Mouse (Mus musculus): ENCODE results near the gene Hist1h2bk. TPM values are rescaled to one million over a fixed set of nuclear protein-coding genes. Genes with fewer than 3 reads are reported as not detected.
"Not testable (repeated sequence)": the region's sequence is repeated elsewhere in the genome, so short reads cannot be mapped to it uniquely, and the experiment has no call there.

Hist1h2bk gene
- total RNA-seq, 2 experiments from 2014 or later = 13.0 to 13.3 TPM

DNA sequence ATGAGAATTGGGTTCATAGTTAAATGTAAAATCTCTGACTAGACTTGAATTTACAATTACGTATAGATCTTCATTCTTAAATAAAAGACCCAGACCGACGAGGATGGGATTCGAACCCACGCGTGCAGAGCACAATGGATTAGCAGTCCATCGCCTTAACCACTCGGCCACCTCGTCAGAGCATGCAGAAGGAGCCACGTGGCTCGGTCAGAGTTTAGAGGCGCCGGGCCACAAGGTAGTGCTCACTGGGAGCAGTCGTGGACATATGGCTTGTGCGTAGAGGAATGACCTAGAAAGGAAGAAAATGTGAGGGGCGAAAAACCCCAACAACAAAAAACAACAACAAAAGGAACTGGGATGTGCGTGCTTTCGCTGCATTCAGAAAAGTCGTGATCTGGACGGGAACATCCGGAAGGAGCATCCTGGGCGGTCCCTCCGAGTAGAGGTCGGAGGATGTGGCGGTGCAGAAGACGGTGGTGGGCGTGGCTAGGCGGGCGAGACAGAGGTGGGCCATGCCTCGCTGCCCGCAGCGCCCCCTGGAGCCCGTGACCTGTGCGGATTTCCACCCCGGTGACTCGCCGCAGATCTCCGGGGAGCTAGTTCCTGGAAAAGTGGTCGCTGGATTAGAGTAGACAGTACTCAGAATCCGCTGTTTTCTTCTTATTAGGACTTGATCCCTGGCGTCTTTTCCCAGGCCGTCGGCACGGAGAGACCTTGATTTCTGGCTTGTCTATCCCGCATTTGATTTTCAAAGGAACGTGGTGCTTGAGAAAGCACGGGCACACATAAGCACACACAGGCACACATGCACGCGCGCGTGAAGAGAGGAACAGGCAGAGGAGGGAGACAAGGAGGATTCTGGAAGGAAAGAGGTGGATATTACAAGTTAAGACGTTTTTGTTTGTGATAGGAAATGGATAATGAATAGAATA, 15.2 kb downstream of the Hist1h2bk start:
- peak; percentile 86 to 90 for DNase-seq (ENCODE audit: low spot score in 2 of 2)
- intact Hi-C loops (cut with DNase I) = loop anchor here (10.0 kb wide), 1 partner anchor 1354 kb away; no protein-coding TSS in a partner anchor

DNA sequence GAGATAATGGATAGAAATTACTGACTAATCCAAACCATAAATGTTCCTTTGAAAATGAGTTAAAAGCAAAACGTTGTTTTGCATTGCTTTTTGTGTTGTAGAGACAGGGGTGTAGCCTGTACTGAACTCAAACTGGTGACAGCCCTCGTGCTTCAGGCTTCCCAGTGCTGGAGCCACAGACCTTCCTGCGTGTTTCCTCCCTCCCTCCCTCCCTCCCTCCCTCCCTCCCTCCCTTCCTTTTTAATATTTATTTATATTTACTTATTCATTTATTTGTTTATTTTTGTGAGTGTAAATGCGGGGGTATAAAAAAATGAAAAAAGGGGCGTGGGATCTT, 15.8 kb downstream of the Hist1h2bk start:
- DNase-seq (ENCODE audit: low spot score in 2 of 2) = no peak
- intact Hi-C loops (cut with DNase I) = loop anchor here (10.0 kb wide), 1 partner anchor 1353 kb away; no protein-coding TSS in a partner anchor

DNA sequence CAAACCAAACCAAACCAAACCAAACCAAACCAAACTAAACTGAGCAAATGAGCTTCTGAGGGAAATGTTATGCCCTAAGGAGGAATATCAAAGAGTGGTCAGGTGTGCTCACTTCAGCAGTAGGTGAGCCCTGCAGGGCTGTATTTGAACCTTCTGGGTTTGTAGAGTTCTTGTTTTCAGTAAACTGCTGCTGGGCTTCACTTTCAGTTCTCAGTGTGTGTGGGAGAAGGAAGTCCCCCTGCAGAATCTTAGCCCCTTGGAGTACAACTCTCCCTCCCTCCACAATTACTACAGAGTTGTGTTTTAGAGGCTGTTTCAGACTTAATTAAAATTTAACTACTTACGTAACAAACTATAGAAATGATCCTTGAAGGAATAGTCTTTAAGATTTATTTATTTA, 18.1 kb downstream of the Hist1h2bk start:
- intact Hi-C loops (cut with DNase I) = loop anchor here (10.0 kb wide), 1 partner anchor 1351 kb away; no protein-coding TSS in a partner anchor

DNA sequence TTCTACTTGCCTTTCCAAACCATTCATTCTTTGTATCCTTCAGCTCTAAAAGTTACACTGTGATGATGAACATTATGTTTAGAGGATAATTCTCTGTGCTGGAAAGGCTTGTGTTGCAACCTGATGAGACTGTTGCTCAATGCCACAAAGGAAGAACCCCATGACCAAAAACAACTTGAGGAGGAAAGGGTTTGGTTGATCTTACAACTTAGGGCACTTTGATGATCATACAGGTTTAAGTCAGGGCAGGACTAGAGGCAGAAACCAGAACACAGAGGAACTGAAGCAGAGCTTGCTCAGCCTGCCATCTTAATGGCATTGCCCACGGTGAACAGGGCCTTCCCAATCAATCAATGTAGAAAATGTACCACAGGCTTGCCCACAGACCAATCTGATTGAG, 25.8 kb downstream of the Hist1h2bk start:
- intact Hi-C loops (cut with DNase I) = no loop called here
- no peak for DNase-seq (ENCODE audit: low spot score in 2 of 2)

More for the DNA sequence above, 18.1 kb downstream of the Hist1h2bk start:
- no peak for DNase-seq (ENCODE audit: low spot score in 2 of 2)

DNA sequence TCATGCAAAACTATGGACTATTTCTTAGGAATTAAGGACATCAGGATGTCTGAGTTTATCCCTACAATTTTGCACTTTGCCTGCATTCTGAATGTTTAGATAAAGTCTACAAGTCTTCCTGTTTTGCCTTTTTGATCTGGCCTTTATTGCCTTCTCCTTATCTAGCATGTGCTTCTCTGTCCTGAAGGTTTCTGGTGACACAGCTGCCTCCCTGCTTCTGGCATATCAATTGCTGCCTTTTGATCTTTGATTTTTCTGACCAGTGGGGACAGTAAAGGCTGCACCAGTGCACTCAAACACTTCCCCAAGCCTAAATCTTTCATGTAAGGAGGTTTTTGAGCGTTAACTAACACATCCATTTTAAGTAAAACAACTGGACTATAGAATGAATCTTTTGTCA, 27.8 kb downstream of the Hist1h2bk start:
- intact Hi-C loops (cut with DNase I) = no loop called here
- no peak for DNase-seq (ENCODE audit: low spot score in 2 of 2)

DNA sequence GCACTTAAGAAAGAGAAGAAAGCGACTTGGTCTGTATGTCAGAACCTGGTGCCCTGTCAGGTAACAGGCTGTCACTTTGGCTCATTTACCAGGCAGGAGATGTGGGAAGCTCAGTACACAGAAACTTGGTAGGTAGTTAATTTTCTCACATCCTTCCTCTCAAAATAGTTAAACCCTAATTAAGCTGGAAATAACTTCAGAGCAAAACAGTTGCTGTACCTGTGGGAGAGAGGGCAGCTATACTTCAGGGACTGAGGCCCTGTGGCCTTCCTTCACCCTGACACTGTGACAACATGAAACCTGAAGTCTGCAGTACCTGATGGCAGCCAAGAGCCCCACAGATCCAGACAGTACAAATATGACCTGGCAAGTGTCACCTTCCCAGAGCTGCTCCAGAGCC, 48.5 kb downstream of the Hist1h2bk start, which contains the start of gene Vmn1r188:
Gene Vmn1r188, plus strand, starts transcription at position 301 of the 400 bp plus-strand sequence.
- DNase-seq (ENCODE audit: low spot score in 2 of 2); intact Hi-C loops (cut with DNase I): not testable (repeated sequence)

Small RNA genes within 50 kb of the gene (microRNA-seq; reads per million reads assigned to microRNA genes)
- gene Gm26300 (not detected), gene Gm44390 (not detected), gene Gm44486 (not detected)

Other genes with a start within 250 kb of the Hist1h2bk start
- gene Hist1h2an, start 248.7 kb upstream of the Hist1h2bk start, total RNA-seq (2021) = not detected
- gene Hist1h2bp, start 248.4 kb upstream of the Hist1h2bk start, total RNA-seq (2021) = 1 to 10 TPM; 8.0 to 8.4 TPM
- gene Hist1h2bq, start 225.7 kb upstream of the Hist1h2bk start, total RNA-seq (2021) = 10 to 100 TPM; 36.0 to 39.3 TPM
- gene Hist1h2ao, start 225.4 kb upstream of the Hist1h2bk start, total RNA-seq (2021) = 10 to 100 TPM; 12.4 to 22.5 TPM
- 100 to 1,000 TPM; 258 to 294 TPM for gene Hist1h4m, start 224.1 kb upstream of the Hist1h2bk start, total RNA-seq (2021)
- 10 to 100 TPM; 21.3 to 23.4 TPM for gene Hist1h4n, start 203.7 kb upstream of the Hist1h2bk start, total RNA-seq (2021)
- gene Hist1h2ap, start 202.4 kb upstream of the Hist1h2bk start, total RNA-seq (2021) = 10 to 100 TPM; 20.2 to 20.7 TPM
- 10 to 100 TPM; 35.5 to 38.8 TPM for gene Hist1h2br, start 202.1 kb upstream of the Hist1h2bk start, total RNA-seq (2021)
- 1 to 10 TPM; 3.7 to 4.2 TPM for gene Zfp184, start 90.8 kb upstream of the Hist1h2bk start, total RNA-seq (2021)
- not detected for gene Pom121l2, start 54.7 kb upstream of the Hist1h2bk start, total RNA-seq (2021)
- 1 to 10 TPM in 1 of 2 experiments, under 1 TPM in 1; 0.34 to 1.1 TPM for gene Prss16, start 26.1 kb upstream of the Hist1h2bk start, total RNA-seq (2021)
- 10 to 100 TPM; 24.6 to 42.5 TPM for gene Hist1h2ah, start 302 bp upstream of the Hist1h2bk start, total RNA-seq (2021)
- 10 to 100 TPM; 65.2 to 73.2 TPM for gene Hist1h4i, start 5.5 kb downstream of the Hist1h2bk start, total RNA-seq (2021)
- 10 to 100 TPM in 1 of 2 experiments, 1 to 10 TPM in 1; 8.3 to 11.2 TPM for gene Hist1h2ag, start 7.1 kb downstream of the Hist1h2bk start, total RNA-seq (2021)
- gene Hist1h2bj, start 7.3 kb downstream of the Hist1h2bk start, total RNA-seq (2021) = 10 to 100 TPM; 11.8 to 12.9 TPM
- not detected for gene Vmn1r188, start 48.6 kb downstream of the Hist1h2bk start, total RNA-seq (2021)
- not detected for gene Vmn1r189, start 70.0 kb downstream of the Hist1h2bk start, total RNA-seq (2021)
- gene Vmn1r191, start 148.1 kb downstream of the Hist1h2bk start, total RNA-seq (2021) = not detected
- gene Vmn1r192, start 155.3 kb downstream of the Hist1h2bk start, total RNA-seq (2021) = not detected
- gene Vmn1r193, start 187.3 kb downstream of the Hist1h2bk start, total RNA-seq (2021) = not detected
- gene Vmn1r194, start 208.3 kb downstream of the Hist1h2bk start, total RNA-seq (2021) = not detected
- not detected for gene Vmn1r195, start 234.7 kb downstream of the Hist1h2bk start, total RNA-seq (2021)

All from left cerebral cortex, postnatal 36 days (tissue).